Mouse (Mus musculus) kidney, embryonic 15.5 days (tissue): ENCODE results near the gene Sh2b1. TPM values are rescaled to one million over a fixed set of nuclear protein-coding genes. Genes with fewer than 3 reads are reported as not detected.

Experiments used
- ATAC-seq: fragments of 200-750 bp; cut with Nextera tagmentation; replicated peaks from 2 replicates; pipeline ENCODE4 v1.8.0; 2017; ENCODE audit warnings: moderate TSS enrichment; ENCODE audit not compliant: low FRiP score
- H3K27ac ChIP-seq: fragments of 300-500 bp; sonication (generic); 2 replicates; pipeline ENCODE4 v1.5.1; 2015; ENCODE audit warnings: mild to moderate bottlenecking, inconsistent platforms
- H3K27me3 ChIP-seq: fragments of 300-500 bp; sonication (generic); 2 replicates; pipeline ENCODE4 v1.6.1; 2015; ENCODE audit warnings: inconsistent platforms
- H3K36me3 ChIP-seq: fragments of 300-500 bp; sonication (generic); 2 replicates; pipeline ENCODE4 v1.6.1; 2015; ENCODE audit warnings: inconsistent platforms
- H3K4me1 ChIP-seq: fragments of 300-500 bp; sonication (generic); 2 replicates; pipeline ENCODE4 v1.6.1; 2015; ENCODE audit warnings: inconsistent platforms
- H3K4me2 ChIP-seq: fragments of 300-500 bp; sonication (generic); 2 replicates; pipeline ENCODE4 v1.6.1; 2015; ENCODE audit warnings: moderate library complexity, mild to moderate bottlenecking, inconsistent platforms
- H3K4me3 ChIP-seq: fragments of 300-500 bp; sonication (generic); replicated peaks from 2 replicates; pipeline ENCODE4 v1.5.1; 2015; ENCODE audit warnings: mild to moderate bottlenecking, inconsistent platforms
- H3K9ac ChIP-seq: fragments of 300-500 bp; sonication (generic); 2 replicates; pipeline ENCODE4 v1.6.1; 2015; ENCODE audit warnings: mild to moderate bottlenecking, inconsistent platforms
- H3K9me3 ChIP-seq: fragments of 300-500 bp; sonication (generic); replicated peaks from 2 replicates; pipeline ENCODE4 v1.6.1; 2016; ENCODE audit warnings: inconsistent platforms
- WGBS: fragments of 180-500 bp; shearing (Covaris S2); methylation state at CpG from one replicate; pipeline ENCODE4 v1.1.7; 2015; ENCODE audit warnings: mixed read lengths; 5-methylcytosine and 5-hydroxymethylcytosine counted together
- polyA plus RNA-seq: library from polyadenylated mRNA; unstranded; fragments of >200 nt; fragmentation: Nextera tagmentation; extraction: Ambion mirVana; gene quantifications from 2 replicates; pipeline ENCODE4 v1.2.1, GENCODE M21; 2015

Sh2b1 gene
- polyA plus RNA-seq, 1 experiment from 2014 or later: 56.0 TPM

DNA sequence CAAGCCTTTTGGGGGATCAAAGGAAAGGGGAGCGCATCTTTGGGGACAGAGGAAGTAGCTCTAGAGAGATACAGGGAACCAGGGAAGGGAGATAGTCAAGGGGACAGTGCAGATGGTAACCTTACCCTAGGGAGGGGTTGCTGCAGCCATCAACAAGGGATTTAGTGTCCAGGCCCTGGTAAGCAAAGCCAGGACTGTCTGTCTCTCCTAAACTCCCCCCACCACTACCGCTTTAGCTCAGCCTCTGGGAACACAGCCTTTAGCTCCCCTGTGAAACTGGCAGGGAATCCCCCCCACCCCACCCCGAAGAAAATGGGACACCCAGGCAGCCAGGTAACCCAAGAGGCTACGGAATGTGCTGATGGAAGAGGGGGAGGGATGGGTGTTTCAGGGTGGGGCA is 11.7 kb downstream of the Sh2b1 start:
- Histone ChIP-seq H3K4me1 (peaks cover 57% of the 10 kb centered on the region), H3K9me3 (no peaks in the 10 kb centered on the region), H3K4me3 (no peak overlapping the region), H3K36me3 (peaks cover 26% of the 10 kb centered on the region), H3K27me3 (no peaks in the 10 kb centered on the region), H3K4me2 (no peak overlapping the region), H3K27ac (no peak overlapping the region), H3K9ac (no peak overlapping the region; the same call in 1 of the 2 replicates)
- no peak for ATAC-seq
- 54% methylated on average over 4 of the region's 4 CpGs for WGBS

DNA sequence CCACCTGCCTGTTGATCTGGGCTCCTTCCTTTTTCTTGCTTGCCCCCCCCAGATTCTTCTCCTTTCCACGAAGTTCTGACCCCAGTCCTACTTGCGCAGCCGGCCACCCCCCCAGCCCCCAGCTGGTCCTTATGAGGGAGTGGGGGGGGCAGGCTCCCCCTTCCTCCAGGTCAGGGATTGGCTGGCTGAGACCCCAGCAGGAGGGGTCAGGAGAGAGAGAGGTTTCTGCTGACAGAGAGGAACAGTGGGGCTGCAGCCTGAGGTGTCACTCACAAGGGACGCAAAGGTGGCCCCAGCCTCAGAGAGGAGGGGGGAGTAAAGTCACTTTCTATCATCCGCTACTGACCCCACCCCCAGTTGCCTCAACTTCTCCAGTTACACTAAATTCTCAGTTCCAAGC is 12.2 kb downstream of the Sh2b1 start, which contains the start of gene Atp2a1:
TSS of gene Atp2a1 (minus strand) at position 105 of the 400 bp plus-strand sequence.
- H3K27me3 ChIP-seq: no peaks in the 10 kb centered on the region
- no peak within 1 kb of the TSS for H3K4me2 ChIP-seq
- H3K9me3 ChIP-seq: no peaks in the 10 kb centered on the region
- peaks cover 62% of the 10 kb centered on the region for H3K4me1 ChIP-seq
- H3K4me3 ChIP-seq: no peak within 1 kb of the TSS
- H3K9ac ChIP-seq: no peak within 1 kb of the TSS; the same call in 1 of the 2 replicates
- 40% methylated on average over 5 of the region's 5 CpGs for WGBS
- H3K36me3 ChIP-seq: peaks cover 21% of the 10 kb centered on the region
- peak within 1 kb of the TSS; percentile 64 for H3K27ac ChIP-seq
- ATAC-seq: no peak

DNA sequence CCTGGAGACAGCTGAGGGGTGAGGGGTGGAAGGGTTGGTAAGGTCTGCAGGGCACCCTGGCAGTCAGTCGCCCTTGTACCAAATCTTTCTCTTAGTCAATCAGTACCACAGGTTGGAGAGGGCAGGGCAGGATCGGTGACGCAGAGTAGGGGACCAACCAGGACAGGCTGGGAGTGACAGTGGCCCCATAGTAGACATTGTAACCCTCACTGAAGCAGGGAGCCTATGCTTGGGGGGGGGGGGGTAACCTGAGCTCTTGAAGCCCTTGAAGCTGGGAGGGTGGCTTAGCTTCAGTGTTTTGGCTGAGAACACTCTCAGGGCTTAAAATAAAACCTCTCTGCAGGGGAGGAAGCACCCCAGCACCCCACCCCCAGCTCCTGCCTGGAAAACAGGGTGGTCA is 13.6 kb downstream of the Sh2b1 start:
- H3K4me1 ChIP-seq: peaks cover 62% of the 10 kb centered on the region
- peak; percentile 44; the same call in 1 of the 2 replicates for ATAC-seq
- H3K36me3 ChIP-seq: peaks cover 7% of the 10 kb centered on the region
- H3K9ac ChIP-seq: no peak overlapping the region
- peak overlapping the region; percentile 64 for H3K27ac ChIP-seq
- WGBS: 66% methylated on average over 3 of the region's 3 CpGs
- no peaks in the 10 kb centered on the region for H3K27me3 ChIP-seq
- H3K4me3 ChIP-seq: no peak overlapping the region
- no peak overlapping the region for H3K4me2 ChIP-seq
- H3K9me3 ChIP-seq: no peaks in the 10 kb centered on the region

DNA sequence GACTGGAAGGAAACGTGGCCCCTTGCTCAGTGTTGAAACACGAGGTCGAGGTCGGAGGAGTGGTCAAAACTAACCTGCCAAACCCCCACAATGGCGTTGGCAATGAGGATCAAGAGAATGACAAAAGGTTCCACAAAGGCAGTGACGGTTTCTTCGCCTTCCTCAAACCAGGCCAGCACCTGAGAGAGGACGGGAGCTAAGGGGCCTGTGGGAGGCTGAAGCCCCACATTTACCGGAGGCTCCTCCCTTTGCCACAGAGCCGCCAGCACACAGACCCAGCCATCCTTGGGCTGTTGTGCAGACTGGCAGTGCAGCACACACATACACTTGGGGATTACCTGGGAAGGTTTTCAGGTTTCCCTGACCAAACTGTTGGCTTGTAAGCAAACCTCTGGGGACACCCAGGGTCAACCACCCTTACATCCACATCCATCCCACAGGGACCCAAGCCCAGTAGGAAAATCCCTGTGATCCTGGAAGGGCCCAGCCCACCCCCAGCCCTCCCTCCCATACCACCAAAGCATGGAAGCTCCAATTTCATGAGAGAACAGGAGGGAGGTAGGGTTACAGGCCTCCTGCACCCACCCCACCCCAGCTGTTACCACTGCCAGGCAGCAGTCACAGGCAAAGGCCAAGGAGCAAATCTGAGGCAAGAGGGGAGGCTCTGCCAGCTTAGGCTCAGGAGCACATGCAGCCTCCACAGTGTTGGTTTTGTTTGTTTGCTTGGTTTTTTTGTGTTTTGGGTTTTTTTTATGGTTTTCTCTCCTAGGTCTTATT is 14.4 kb downstream of the Sh2b1 start:
- H3K27me3 ChIP-seq: no peaks in the 10 kb centered on the region
- no peak overlapping the region for H3K4me2 ChIP-seq
- peak; percentile 46; the same call in 1 of the 2 replicates for ATAC-seq
- H3K27ac ChIP-seq: peak overlapping the region; percentile 64
- H3K9me3 ChIP-seq: no peaks in the 10 kb centered on the region
- no peak overlapping the region for H3K9ac ChIP-seq
- 33% methylated on average over 10 of the region's 10 CpGs for WGBS
- no peaks in the 10 kb centered on the region for H3K36me3 ChIP-seq
- H3K4me3 ChIP-seq: no peak overlapping the region
- peaks cover 61% of the 10 kb centered on the region for H3K4me1 ChIP-seq

DNA sequence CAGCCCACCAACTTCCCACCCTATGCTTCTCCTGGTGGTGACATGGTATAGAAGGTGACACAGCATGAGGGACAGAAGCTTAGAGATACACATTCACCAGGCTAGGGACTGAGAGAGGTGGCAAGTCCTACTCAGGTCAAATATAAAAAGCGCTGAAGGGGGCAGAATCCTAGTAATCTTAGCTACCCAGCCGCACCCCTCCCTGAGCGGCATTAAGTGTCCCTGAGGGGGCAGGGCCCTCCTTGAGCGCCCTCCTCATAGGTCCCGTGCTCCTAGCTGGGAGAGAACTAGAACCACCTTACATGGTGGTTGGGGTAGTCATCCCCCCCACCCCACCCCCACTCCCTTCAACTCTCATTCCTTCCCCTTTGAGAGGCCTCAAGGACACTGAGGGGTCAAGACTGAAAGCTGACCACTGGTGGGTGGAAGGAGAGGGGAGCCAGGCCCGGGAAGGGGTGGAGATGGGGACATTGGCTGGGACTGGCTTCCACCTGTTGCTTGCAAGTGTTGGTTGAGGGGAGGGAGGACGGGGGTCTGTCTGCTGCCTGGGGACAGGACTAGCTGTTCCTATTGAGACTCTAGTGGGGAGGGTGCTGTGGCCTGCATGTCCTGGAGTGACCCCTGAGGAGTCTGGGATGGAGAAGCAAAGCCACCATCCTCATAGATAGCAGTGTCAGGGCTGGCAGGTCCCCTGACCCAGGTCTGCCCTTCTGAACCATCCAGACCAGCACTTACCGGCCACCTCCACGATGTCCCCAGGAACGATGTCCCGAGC is 16.2 kb downstream of the Sh2b1 start:
- Histone ChIP-seq H3K36me3 (no peaks in the 10 kb centered on the region), H3K27ac (no peak overlapping the region), H3K4me2 (no peak overlapping the region), H3K4me3 (no peak overlapping the region), H3K27me3 (no peaks in the 10 kb centered on the region), H3K9me3 (no peaks in the 10 kb centered on the region), H3K9ac (no peak overlapping the region), H3K4me1 (peaks cover 46% of the 10 kb centered on the region)
- WGBS: 62% methylated on average over 11 of the region's 11 CpGs
- ATAC-seq: no peak

DNA sequence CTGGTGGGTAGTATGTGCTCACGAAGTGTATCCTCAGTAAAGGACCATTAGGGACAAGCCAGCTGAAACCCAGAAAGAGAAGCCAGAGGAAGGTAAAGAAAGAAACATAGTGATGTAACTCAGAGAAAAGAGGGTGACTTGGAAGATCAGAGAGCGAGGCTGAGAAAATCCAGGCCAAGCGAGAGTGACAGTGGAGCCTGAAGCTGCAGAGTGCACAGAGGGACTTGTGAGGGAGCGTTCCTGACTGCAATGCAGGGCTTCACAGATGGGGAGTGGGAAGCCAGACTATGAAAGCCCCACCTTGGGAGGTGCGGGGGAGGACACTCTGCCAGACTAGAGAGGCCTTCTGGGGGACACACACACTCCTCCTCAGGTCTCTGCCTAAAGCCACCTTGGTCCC is 17.0 kb downstream of the Sh2b1 start:
- H3K27ac ChIP-seq: peak overlapping the region; percentile 63
- 66% methylated on average over 5 of the region's 5 CpGs for WGBS
- H3K36me3 ChIP-seq: no peaks in the 10 kb centered on the region
- no peak overlapping the region for H3K4me3 ChIP-seq
- no peak overlapping the region for H3K9ac ChIP-seq
- no peak for ATAC-seq
- H3K4me1 ChIP-seq: peaks cover 38% of the 10 kb centered on the region
- no peaks in the 10 kb centered on the region for H3K9me3 ChIP-seq
- H3K27me3 ChIP-seq: no peaks in the 10 kb centered on the region
- H3K4me2 ChIP-seq: no peak overlapping the region

DNA sequence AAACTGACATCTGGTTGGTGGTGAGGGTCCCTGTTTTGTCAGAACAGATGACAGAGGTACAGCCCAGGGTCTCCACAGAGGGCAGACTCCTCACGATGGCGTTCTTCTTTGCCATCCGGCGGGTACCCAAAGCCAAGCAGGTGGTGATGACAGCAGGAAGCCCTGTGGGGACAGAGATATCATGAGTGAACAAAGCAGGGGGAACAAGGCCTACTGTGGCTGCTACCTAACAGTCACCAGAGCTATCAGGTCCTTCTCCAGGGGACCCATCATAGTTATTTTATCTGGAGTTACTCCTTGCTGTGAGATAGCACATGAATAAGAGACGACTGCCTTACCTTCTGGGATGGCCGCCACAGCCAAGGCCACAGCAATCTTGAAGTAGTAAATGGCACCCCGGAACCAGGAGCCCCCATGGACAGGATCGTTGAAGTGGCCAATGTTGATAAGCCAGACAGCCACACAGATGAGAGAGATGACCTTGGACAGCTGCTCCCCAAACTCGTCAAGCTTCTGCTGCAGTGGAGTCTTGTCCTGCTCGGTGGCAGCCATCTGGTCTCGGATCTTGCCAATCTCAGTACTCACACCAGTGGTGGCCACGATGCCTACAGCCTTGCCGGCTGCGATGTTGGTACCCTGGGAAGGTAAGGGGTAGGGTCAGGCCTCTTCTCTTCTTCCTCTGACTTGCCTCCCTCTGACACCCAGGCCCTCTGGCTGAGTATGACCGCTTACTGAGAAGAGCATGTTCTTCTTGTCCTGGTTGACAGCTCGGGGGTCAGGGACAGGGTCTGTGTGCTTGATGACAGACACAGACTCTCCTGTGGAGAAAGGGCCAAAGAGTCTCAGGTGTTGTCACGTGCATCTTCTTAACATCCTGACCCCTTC is 18.6 kb downstream of the Sh2b1 start:
- Histone ChIP-seq H3K27me3 (no peaks in the 10 kb centered on the region), H3K4me2 (no peak overlapping the region), H3K27ac (no peak overlapping the region), H3K9me3 (no peaks in the 10 kb centered on the region), H3K4me3 (no peak overlapping the region), H3K9ac (no peak overlapping the region), H3K36me3 (no peaks in the 10 kb centered on the region), H3K4me1 (peaks cover 26% of the 10 kb centered on the region)
- ATAC-seq: no peak
- WGBS: 85% methylated on average over 17 of the region's 17 CpGs

DNA sequence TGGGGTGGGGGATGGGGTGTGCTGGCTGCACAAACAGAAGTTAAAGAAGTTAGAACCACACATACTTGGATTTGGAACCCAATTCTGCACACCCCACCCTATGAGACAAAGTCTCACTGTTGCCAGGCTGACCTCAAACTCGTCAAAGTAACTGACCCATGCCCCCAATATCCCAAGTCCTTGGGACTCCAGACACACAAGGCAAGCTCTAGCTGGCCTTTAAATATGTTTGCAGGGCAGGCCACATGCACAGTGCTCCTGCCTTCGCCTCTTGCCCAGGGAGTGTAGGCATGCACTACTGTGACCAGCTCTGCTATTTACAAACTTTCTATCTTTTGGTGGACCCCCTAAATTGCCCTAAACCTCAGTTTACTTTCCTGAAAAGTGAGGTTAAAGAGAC is 20.0 kb downstream of the Sh2b1 start:
- WGBS: 69% methylated on average over 2 of the region's 2 CpGs
- Histone ChIP-seq H3K27me3 (no peaks in the 10 kb centered on the region), H3K36me3 (no peaks in the 10 kb centered on the region), H3K4me1 (peaks cover 14% of the 10 kb centered on the region), H3K27ac (no peak overlapping the region), H3K9me3 (no peaks in the 10 kb centered on the region), H3K4me2 (no peak overlapping the region), H3K4me3 (no peak overlapping the region), H3K9ac (no peak overlapping the region)
- no peak for ATAC-seq

DNA sequence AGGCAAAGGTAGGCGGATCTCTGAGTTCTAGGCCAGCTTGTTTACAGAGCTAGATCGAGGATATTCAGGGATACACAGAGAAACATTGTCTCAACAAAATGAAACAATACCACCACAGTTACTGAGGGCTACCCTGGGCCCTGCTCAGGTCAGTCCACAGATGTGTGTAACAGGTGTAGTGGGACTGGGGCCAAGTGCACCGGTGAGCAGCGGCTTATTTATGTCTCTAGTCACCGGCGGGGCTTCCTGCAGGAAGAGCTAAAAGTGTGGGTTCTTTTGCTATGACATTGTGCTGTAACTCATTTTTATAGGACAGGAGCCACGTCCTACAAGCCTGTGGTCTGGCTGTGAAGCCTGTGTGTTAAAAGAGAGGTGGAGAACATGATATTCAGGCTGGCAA is 21.4 kb downstream of the Sh2b1 start:
- Histone ChIP-seq H3K36me3 (no peaks in the 10 kb centered on the region), H3K4me1 (peaks cover 9% of the 10 kb centered on the region), H3K27ac (no peak overlapping the region), H3K27me3 (no peaks in the 10 kb centered on the region), H3K9me3 (no peaks in the 10 kb centered on the region), H3K4me3 (no peak overlapping the region), H3K4me2 (no peak overlapping the region), H3K9ac (no peak overlapping the region)
- WGBS: 19% methylated on average over 7 of the region's 7 CpGs
- ATAC-seq: no peak

DNA sequence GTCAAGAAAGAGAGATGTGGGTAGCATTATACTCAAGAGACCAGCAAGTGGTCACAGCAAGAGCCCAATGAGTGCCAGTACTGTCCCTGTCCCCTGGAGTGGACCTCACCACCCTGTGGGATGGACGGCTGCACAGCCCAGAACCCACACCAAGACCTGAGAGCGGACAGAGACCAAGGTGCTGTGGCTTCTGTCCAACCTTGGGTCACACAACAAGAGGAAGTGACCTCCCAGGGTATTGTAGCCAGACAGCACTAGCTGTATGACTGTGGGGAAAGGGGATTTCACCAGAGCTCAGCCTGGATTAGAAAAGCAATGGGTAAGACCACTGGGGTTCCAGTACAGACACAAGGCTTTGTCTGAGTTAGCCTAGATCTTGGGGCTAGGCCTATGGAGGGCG is 23.0 kb downstream of the Sh2b1 start:
- no peak overlapping the region for H3K27ac ChIP-seq
- peaks cover 16% of the 10 kb centered on the region for H3K36me3 ChIP-seq
- H3K9me3 ChIP-seq: no peaks in the 10 kb centered on the region
- no peak overlapping the region for H3K4me2 ChIP-seq
- no peak for ATAC-seq
- no peaks in the 10 kb centered on the region for H3K27me3 ChIP-seq
- no peak overlapping the region for H3K4me3 ChIP-seq
- H3K4me1 ChIP-seq: no peaks in the 10 kb centered on the region
- H3K9ac ChIP-seq: no peak overlapping the region
- 88% methylated on average over 3 of the region's 3 CpGs for WGBS

DNA sequence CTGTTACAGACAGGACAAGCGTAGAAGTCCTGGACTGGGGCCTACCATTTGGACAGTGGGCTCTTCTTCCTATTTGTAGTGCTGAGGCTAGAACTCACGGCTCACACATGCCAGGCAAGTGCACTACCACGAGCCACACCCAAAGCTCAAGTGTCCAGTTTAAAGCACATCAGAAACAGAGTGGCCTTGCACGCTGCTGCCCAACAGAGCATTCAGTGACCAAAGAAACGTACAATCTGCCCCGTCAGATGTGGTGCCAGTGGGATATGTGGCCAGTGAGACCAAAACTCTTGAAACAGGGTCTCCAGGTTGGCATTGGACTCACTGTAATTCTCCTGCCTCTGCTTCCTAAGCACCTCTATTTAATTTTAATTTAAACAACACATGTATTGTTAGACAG is 24.6 kb downstream of the Sh2b1 start:
- H3K9ac ChIP-seq: no peak overlapping the region
- no peaks in the 10 kb centered on the region for H3K27me3 ChIP-seq
- H3K4me2 ChIP-seq: no peak overlapping the region
- H3K36me3 ChIP-seq: peaks cover 32% of the 10 kb centered on the region
- no peak overlapping the region for H3K27ac ChIP-seq
- ATAC-seq: no peak
- H3K4me1 ChIP-seq: no peaks in the 10 kb centered on the region
- WGBS: 82% methylated on average over 6 of the region's 6 CpGs
- H3K9me3 ChIP-seq: no peaks in the 10 kb centered on the region
- no peak overlapping the region for H3K4me3 ChIP-seq

DNA sequence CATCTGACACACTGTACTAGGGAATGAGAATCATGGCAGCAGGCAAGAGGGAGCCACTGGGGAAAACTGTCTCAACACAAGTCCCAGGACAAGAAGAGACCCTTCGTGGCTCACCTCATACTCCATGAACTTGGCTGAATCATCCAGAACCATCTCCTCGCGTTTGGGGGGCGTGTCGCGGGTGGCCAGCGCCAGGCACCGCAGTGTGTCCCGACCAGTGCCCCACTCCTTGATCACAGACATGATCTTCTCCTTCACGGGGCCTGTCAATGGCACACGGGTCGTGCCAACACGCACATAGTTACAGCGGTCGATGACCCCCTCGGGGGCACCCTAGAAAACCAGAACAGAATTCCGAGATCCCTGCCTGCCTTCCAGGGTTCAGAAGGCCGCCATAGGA is 25.2 kb downstream of the Sh2b1 start:
- no peak for ATAC-seq
- Histone ChIP-seq H3K4me3 (no peak overlapping the region), H3K27ac (no peak overlapping the region), H3K9ac (no peak overlapping the region), H3K4me1 (no peaks in the 10 kb centered on the region), H3K9me3 (no peaks in the 10 kb centered on the region), H3K27me3 (no peaks in the 10 kb centered on the region), H3K4me2 (no peak overlapping the region), H3K36me3 (peaks cover 38% of the 10 kb centered on the region)
- 91% methylated on average over 18 of the region's 18 CpGs for whole genome bisulfite sequencing
